Mouse (Mus musculus) adrenal gland, adult (tissue): ENCODE results near the gene Sdk2.

Source experiments
- DNase-seq, 2 experiments: peaks; one replicate each; pipeline ENCODE4 v3.0.0; 2022 to 2023; ENCODE audit warnings: low spot score in 1 of 2; ENCODE audit not compliant: inconsistent age in 2 of 2

Gene Sdk2

GRCm38 (mm10) chr11:114066951-114067762 is at the start of gene Sdk2:
Sdk2 (minus strand) TSS chr11:114067046.
- peak in 1 of 2 experiments; percentile 44 for DNase-seq

DNA sequence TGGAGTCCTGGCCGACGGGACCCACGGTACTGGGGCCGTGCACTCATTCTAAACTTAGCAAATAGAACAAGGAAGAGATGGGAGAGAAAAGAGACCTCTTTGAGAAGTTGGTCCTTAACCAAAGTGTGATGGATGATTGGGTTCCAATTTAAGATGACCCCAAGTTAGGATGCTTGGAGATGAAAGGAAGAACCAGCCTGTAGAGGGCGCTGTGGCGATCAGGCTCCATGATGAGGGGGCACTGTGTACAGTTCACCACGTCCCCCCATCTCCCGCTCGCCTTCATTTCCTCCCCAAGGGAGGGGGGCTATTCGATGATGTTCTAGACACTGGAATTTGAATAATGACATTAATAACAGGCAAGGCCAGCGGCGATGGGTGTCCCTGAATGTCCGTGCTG is 48.2 kb upstream of the Sdk2 start:
- DNase-seq = peak in 1 of 2 experiments; percentile 22

GRCm38 (mm10) chr11:114114674-114115073 is 47.8 kb upstream of the Sdk2 start:
- no peak for DNase-seq

DNA sequence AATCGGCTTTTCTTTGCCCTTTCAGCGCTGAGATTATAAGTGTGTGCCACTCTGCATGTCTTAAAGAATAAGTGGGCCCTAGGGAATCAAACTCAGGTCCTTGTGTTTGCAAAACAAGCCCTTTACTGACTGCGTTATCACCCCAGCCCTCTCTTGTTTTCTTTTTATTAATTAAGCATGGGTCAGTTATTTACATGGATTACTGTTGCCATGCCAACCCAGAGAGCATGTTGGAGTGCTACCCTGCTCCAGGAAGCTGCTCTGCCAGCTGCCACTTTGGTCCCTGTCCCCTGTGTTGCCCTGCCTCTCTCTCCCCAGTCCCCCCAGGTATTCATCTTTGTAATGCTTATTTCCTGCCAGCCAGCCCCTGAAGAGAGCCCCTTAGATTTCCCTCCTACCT is 44.0 kb upstream of the Sdk2 start:
- no peak for DNase-seq

DNA sequence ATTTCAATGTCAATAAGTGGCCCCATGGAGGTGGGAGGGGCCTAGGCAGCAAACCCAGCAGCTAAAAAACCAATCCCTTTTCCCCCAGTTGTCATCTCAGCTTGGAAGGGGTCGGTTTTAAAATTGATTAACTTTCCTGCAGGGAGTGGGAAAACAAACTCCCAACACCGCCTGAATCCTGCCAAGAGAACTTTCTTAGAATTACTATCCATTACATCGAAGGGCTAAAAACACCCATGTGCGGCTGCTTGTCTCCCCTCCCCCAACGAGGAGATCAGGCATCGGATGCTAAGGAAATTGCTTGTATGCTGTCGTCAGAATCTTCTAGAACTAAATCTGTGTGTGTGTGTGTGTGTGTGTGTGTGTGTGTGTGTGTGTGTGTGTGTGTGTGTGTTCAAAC is 26.8 kb upstream of the Sdk2 start:
- DNase-seq = no peak

GRCm38 (mm10) chr11:114093175-114093574 is 26.3 kb upstream of the Sdk2 start:
- no peak for DNase-seq

DNA sequence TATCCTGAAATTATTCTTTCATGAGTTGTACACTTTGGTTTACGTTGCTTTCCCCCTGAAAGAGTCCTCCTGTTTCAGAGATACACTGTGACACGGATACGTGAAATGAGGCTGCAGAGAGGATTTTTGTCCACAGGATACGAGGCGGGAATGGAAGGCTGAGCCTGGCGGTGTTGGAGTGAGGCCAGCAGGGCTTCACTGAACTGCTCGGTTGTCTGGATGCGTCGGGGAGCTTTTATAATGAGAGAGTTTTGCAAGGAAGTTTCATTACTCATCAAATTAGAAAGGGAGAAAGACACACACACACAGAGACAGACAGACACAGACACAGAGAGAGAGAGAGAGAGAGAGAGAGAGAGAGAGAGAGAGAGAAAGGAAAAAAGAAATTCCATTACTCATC is 13.8 kb upstream of the Sdk2 start:
- no peak for DNase-seq

GRCm38 (mm10) chr11:114072644-114073043 is 5.8 kb upstream of the Sdk2 start:
- DNase-seq = no peak

- peak; percentile 41 to 79 for DNase-seq
These were observed 5.2 kb upstream of the Sdk2 start for GRCm38 (mm10) chr11:114071998-114072397.

- DNase-seq = no peak
These were observed 4.0 kb upstream of the Sdk2 start for GRCm38 (mm10) chr11:114070881-114071280.

DNA sequence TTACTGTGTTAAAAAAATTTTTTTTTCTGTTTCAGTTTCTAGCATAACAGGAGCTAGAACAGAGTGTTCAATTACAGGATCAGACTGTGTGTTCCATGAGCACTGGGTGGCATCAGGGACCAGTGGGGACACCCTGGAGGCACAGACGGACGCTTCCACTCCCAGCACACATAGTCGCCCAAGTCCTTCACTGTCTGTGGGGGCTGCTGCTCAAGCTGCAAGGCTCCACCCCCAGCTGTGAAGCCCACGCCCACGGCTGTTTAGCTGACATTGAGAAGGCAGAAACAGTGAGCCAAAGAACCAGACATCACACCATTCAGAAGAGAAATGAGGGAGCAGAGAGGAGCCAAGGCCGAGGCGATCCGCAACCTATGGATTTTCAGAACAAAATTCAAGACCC is 3.3 kb upstream of the Sdk2 start:
- no peak for DNase-seq

GRCm38 (mm10) chr11:114068390-114068789 is 1.5 kb upstream of the Sdk2 start:
- peak; percentile 51 to 78 for DNase-seq

DNA sequence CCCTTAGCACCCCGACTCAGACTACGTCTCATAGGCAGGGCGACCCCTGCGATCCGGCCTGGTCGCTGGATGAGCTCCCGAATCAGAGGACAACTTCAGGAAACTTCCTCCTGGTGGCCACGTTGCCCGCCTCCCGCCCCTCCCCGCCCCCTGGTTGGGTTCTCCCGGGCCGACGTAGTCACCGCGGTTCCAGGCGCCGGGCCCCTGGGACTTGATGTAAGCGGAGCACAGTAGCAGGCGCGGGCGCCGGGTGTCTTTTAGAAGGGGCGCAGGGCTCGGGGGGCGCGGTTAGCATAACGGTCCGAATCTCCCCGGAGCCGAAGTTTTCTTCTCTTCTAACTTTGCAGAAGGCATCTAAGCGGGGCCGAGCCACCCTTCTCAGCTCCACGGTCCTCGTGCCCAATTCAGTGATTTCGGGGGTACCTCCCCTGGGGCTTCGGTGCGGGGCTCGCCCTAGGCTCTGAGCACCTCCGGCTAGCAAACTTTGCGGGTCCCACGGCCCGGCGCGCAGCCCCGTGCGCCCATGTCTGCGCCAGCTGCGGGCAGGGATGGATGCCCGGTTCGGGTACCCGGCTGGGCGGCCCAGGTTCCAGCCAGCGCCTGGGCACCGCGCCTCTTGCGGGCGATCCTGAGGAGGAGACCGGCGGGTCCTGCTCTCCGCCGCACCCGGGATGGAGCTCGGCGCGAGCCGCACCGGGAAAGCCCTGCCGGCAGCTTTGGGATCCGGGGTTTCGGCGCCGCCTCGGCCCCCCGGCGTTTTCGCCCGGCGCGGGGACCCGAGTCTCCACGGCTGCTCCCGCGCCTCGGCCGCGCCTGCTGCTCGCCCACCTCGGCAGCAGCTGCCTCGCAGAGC is 522 bp downstream of the Sdk2 start:
- peak in 1 of 2 experiments; percentile 75 for DNase-seq

DNA sequence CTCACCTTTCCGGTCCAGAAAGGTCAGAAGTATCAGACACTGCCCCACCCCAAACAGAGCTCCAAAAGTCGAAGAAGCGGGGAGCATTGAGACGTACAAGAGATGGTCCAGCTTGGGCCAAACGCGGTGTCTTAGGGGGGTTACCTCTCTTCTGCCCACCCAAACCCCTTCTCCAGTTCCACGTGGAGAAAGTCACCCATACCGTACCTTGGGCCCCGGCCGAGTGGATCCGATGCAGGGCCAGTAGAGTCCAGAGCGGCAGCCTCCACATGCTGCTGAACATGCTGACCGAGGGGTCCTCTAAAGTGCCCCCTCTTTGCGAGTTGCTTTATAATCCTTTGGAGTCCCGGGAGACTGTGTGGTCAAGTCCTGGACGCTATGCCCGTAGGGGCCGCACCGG is 1.2 kb downstream of the Sdk2 start:
- no peak for DNase-seq

DNA sequence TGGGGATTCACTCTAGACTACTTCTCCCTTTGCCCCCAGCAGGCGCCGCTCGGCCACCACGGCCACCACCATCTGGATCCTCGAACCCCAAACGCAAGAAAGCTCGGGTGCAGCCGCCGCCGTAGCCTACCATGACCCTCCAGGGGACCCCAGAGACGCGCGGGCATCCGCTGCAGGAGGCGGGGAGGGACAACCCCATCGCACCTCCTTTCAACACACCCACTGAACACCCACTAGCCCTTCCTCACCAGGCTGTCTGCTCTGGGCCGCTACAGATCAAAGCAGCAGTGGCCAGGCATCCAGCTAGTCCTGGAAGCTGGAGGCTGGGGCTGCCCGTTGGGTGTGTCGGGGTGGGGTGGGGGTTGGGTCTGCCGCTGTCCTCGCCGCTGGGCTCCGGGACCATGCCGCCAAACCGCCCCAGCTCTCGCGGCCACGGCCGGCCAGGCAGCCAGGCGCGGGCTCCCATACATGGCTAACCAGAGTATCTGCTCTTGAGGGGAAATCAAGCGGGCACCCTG is 1.9 kb downstream of the Sdk2 start:
- no peak for DNase-seq

- no peak for DNase-seq
These were observed 4.9 kb downstream of the Sdk2 start for GRCm38 (mm10) chr11:114061946-114062345.

- no peak for DNase-seq
These were observed 5.6 kb downstream of the Sdk2 start for GRCm38 (mm10) chr11:114061265-114061664.

DNA sequence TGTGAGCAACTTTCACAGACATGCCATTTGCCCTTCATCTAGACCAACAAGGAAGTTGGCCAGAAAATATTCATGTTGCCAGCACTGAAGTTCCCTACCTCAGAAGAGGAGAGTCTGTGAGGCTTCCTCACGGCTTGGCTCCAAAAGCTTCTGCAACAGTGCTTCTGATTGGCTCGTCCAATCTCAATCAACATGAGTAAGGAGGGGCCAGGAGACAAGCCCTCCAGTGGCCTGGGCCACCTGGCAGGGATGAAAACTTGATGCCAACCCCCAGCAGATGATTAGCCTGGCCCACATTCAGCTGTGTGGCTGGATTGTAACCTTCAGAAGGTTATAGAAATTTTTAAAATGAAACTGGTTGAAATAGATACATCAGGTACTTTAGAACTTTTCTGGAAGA is 10.5 kb downstream of the Sdk2 start:
- DNase-seq = no peak

DNA sequence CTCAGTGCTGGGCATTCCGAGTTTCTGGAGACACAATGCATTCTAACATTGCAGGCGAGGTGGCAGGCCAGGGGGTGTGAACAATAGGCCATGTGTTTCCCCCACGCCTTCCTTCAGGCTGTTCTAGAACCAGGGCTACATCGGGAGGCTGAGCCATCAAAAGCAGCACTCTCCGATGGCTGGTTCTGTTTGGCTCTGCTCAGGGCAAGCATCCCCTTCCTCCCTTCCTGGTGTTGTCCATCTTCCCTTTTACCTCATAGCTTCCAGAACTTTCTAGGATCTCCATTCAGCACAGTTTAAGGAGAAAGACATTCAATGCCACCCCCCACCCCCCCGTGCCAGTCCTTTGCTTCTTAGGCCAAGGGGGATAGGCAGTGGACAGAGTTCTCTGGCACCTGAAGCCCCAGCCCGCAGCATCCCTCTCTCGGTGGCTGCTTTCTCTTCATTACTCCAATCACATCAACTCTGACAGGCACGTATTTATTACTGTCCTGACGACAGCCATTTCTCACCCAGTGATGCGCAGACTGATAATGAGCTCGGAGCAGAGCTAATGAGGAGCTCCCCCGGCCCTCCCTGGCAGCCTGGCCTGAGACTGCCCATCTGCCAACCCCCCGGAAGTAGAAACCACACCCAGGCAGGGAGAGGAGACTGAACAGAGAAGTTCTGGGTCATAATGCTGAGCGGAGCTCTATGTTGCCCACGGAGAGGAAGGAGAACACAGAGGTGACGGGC is 12.1 kb downstream of the Sdk2 start:
- DNase-seq = no peak

DNA sequence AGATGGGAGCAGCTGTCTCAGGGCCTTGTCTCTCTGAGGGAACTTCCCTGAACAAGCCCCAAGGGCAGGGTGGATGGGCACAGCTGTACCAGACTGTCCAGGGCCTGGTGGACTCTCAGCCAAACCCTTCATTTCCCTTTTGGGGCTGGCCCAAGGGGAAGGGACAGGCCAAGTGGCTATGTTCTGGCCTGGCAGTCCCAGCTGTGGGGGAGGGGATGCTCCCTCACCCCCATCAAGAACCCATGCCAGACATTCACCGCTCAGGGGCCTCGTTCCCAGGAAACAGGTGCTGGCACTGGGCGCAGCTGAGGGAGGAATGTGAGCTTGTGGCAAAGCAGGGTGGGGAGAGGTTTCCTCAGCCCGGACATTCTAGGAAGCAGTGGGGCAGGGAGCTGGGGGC is 15.5 kb downstream of the Sdk2 start:
- DNase-seq = no peak

DNA sequence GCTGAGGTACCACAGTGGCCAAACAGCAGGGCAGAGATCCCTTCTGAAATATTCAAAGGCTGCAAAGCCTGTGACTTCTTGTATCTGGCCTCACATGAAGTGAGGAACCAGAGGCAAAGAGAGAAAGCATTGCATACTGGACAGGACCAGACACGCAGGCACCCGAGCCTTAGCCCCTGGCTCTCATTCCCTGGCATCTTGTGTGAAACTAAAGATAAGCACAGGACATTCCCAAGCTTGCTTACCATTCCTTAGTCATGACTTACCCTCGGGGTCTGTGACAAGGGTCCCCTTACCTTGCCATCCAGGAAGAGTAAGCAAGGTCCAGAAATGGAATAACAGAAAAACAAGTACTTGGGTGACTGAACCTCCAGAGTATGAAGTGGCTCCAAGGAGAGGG is 16.3 kb downstream of the Sdk2 start:
- DNase-seq = no peak
